Mouse (Mus musculus): ENCODE measurements around the gene Trnp1.

Gene Trnp1

DNA sequence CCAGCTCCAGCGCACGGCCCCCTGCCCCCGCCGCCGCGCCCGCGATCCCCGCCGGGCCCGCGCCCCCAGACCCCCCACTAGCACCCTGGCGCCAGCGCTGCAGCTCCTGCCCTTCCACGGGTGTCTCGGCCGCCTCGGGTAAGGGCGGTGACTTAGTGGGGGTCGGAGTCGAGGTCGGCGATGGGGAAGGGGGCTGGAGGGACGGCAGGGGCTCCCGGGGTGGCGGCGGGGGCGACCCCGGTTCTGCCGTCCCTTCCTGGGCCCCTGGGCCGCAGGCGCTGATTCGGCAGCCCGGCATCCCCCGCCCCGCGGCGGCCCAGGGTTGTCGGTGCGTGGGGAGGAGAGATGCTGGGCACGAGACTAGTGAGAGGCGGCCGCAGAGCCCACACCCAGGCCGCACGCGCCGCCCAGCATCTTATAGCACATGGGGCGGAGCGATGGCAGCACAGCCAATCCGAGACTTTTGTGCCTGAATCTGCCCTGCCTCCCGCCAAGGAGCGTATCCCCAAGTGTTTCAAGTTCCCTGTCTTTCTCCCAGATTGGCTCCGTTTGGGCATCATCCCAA lies at the start of gene Trnp1:
Trnp1 (minus strand) TSS at position 391 of the 565 bp plus-strand sequence.
- CTCF ChIA-PET, result interaction anchor here (0.7 to 1.4 kb wide), 2 partner anchors 17 to 90 kb away, joined by 3 to 18 read pairs; no protein-coding TSS in a partner anchor

DNA sequence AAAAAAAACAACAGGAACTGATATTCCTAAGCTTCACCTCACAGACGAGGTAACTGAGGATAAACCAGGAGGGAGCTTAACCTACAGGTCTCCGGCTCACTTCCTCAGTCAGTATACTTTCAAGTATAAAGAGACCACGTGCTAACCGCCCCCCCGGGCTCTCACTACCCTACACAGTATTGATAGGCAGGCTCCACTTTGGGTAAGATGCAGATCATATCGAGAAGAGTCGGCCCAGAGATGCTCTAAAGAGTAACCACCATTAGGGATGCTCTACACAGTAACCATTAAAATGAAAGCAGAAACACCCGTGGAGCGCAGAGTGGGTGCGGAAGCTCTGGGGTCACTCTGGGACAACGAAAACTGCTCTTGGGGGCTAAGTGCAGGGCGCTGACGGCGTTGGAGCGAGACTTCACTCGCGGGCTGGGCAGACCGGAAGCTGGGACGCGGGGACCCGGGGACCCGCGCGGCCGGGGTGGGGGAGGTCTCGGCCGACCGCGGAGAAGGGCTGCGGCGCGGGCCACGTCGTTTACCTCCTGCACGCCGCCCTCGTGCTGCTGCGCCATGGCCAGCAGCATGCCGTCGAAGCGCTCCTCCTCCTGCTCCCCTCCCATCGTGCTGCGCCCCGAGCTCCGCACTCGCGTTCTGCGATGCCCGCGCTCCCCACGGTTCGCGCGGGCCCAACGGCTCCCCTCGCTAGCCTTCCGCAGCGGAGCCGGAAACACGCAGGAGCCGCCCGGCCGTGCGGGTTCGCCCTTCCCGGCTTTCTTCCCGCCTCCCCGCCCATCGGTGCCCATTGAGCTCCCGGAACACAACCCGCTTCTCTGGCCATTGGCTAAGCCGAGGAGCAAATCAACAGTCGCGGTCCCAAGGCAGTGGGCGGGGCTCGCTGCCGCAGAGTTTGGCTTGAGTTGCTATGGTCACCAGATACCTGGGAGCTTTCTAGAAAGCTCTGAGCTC lies 47.2 kb upstream of the Trnp1 start, which contains the start of gene Nudc:
Nudc (minus strand) TSS at position 725 of the 960 bp plus-strand sequence.
- CTCF ChIA-PET, result interaction anchor here (0.7 kb wide), 1 partner anchor 8 kb away, joined by 3 read pairs; no protein-coding TSS in a partner anchor

DNA sequence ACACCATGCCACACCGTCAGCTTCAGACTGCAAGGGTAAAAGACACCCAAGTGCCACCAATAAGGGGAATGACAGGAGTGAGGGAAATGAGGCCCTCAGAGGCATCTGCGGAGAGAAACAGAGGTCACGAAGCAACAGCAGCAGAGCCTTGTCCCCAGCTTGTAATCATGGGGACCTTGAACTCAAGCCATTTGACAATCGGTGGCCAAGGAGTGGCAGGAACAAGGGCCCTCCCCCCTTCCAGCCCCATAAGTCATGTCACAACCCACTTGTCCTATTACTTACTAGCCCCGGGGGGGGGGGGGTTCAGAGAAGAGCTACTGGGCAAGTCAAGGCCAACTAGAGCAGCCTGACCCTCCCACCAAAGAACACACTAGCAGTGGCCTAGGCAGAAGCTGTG lies 38.3 kb upstream of the Trnp1 start:
- CTCF ChIA-PET, result interaction anchor here (0.6 kb wide), 1 partner anchor 514 kb away, joined by 5 read pairs; no protein-coding TSS in a partner anchor

DNA sequence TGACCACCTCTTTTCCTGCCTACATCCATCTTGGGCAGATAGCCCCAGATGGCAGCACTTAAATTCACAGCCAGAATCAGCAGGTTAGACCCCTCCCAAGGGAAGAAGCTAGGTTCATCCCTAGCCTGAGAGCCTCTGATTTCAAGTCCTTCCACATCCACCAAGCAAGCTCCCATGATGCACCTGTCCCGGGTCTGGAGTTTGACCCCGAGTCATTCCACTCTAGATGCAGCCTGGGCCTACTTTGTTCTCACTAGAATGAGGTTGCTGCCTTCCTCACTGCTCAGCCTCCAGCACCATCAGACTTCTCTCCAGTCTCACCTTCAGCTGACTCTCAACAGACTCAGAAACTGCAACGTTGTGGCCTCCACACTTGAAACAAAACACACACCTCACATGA lies 37.7 kb upstream of the Trnp1 start:
- CTCF ChIA-PET, result interaction anchor here (0.6 kb wide), 1 partner anchor 513 kb away, joined by 5 read pairs; no protein-coding TSS in a partner anchor

DNA sequence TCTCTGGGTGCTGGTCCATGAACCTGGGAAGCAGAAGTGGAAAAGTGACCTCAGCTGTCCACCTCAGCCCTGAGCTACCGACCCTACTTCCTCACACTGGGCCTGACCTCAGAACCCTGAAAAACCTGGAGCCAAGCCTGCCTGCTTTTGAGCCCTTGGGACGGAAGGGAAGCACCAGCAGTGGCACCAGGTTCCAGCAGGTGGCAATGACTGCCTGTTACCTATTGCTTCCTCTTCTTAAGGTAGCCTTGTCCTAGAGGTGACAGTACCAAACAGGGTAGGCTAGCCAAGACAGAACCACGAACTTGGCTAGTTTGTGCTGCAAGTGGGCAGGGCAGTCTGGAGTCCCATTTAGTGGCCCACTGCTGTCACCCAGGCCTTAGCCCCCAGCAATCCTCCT lies 34.4 kb upstream of the Trnp1 start:
- CTCF ChIA-PET, result no interaction called here

DNA sequence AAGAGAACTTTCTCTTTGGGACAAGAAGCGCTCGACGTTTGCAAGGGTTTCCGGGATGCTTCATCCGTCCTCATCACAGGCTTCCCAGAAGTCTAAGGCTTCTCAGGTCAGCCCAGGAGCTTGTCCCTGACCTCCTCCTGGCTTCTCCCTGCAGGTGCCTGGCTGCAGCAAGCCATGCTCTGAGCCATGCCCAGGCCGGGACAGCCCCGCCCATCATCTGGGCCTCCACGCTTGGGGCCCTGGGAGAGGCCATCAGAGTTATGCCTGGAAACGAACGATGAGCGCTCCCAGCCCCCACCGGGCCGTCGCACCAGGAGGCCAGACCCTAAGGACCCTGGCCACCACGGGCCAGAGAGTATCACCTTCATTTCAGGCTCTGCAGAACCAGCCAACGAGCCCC lies 29.4 kb upstream of the Trnp1 start:
- CTCF ChIA-PET, result no interaction called here

DNA sequence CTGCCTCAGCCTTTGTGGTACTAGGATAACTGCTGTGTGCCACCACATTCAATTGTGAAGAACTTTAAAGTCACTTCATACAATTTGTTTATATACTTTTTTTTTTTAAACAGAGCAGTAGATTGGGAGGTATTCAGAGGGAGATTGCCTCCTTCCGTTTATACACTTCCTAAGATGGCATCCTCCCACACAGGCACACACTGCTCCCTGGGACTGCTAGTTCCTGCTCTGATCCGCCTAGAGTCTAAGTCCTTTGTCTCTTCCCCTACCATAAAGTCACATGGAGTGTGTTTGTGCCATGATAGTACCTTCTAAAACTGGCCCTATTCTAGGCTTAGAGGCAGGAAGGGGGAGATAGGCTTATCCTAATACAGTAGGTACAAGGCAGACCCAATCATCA lies 23.2 kb upstream of the Trnp1 start:
- CTCF ChIA-PET, result no interaction called here

DNA sequence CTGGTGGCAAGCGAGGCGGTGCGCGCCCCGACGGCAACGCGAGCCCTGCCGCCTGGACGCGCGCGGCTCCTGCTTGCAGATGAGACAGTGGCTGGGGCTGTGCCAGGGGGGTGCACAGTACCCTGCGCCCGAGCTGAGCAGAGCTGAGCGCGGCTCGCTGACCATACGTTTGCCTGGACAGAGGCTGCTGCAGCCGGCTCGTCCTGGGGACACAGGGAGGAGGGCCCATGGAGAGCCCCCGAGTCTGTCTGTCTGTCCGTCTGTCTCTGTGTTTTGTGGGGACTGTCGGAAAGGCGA lies 21.0 kb upstream of the Trnp1 start:
- CTCF ChIA-PET, result no interaction called here

DNA sequence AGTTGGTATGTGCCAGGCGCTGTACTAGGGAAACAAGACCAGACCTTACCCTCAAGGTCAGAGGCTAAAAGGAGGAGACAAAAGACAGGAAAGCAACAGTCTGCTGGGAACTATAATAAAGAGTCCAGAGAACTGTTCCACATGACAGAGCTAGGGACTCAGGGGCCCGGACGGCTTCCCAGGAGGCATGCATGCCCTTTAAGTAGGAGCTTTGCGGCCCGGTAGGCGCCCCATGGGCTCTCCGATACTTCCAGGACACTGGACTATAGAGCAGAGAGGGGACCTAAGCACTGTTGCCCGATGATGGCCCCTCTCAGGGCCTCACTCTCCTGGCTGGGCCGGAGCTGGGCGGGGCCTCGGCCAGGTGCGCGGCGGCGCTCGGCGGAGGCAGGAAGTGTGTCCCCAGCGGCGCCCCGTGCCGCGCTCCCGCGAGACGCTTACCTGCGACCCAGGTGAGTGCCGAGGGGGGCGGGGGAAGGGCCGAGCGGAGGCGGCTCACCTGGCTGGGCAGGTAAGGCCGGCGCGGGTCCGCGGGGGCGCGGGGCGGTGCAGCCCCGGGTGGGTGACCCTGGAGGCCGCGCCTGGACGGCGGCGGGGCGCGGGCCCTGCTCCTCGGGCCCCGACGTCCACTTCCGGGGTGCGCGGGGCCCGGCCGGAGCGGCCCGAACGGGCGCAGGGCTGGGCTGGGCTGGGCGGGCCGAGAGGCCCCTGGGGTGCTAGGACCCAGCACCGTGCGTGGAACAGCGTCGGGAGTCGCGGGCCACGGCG lies 20.4 kb upstream of the Trnp1 start, which contains the start of gene Kdf1:
Kdf1 (plus strand) TSS at position 363 of the 768 bp plus-strand sequence.
- CTCF ChIA-PET, result interaction anchor here (0.8 kb wide), 1 partner anchor 16 kb away, joined by 4 read pairs; no protein-coding TSS in a partner anchor

DNA sequence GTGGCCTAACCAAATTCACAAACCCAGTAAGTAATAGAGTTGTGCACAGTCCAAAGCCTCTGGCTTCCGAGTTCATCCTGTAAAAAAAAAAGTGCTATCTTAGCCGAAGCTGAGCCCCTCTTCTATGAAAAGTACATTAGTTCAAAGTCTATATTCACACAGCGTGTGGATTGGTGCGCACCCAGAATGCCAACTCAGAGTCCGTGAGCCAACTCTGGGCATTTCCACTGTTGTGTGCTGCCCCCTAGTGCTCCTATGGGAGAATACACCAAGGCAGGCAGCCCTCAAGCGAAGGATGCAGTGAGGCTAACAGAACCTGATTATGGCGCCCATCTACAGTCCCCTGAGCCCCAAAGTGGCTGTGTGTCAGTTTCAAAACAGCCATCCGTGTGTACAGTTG lies 14.6 kb upstream of the Trnp1 start:
- CTCF ChIA-PET, result interaction anchor here (0.5 to 0.9 kb wide), 3 partner anchors 10 to 78 kb away, joined by 3 to 4 read pairs (median 3); no protein-coding TSS in a partner anchor

DNA sequence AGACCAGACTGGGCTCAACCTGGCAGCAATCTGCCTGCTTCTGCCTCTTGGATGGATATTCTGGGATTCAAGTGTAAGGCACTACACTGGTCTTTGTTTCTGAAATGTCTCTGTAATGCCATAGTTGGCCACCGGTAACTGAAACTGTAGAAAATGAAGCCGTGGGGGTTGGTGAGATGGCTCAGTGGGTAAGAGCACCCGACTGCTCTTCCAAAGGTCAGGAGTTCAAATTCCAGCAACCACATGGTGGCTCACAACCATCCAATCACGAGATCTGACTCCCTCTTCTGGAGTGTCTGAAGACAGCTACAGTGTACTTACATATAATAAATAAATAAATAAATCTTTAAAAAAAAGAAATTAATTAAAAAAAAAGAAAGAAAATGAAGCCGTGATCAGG lies 14.2 kb upstream of the Trnp1 start:
- CTCF ChIA-PET, result interaction anchor here (0.7 kb wide), 1 partner anchor 78 kb away, joined by 3 read pairs; no protein-coding TSS in a partner anchor

DNA sequence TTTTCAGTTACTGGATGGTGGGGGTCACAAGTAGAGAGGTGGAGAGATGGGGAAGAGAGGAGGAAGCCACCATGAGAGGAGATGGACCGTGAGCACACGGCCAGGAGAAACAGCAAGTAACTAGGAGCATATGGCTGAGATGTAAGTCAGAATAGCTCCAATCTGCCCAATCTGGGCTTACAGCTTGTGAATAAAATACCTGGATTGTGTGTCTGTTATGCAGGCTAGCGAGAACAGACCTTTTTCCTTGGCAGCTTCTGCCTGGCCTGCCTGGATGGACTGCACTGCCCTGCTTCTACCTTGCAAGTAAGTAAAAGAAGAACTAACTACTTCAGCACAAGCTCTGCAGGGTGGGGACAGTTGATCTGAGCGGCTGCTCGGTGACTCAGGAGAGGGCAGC lies 12.7 kb upstream of the Trnp1 start:
- CTCF ChIA-PET, result no interaction called here

DNA sequence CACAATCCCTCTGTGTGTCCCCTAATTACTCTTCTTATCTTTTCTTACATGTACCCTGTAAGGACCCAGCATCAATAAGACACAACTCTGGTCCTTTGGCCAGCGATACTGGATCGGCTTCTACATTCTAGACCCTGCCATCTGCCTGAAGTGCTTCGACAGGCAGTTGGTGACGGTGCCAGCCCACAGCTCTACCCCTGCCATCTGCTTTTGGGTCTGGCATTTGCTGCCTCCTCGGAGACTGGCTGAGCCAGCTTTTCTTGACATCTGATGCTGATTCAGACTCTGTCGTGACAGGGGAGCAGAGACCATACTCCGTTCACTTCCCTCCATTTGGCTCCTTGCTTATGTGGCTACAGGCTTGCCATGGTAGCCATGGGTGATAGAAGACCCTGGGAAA lies 10.6 kb upstream of the Trnp1 start:
- CTCF ChIA-PET, result no interaction called here

DNA sequence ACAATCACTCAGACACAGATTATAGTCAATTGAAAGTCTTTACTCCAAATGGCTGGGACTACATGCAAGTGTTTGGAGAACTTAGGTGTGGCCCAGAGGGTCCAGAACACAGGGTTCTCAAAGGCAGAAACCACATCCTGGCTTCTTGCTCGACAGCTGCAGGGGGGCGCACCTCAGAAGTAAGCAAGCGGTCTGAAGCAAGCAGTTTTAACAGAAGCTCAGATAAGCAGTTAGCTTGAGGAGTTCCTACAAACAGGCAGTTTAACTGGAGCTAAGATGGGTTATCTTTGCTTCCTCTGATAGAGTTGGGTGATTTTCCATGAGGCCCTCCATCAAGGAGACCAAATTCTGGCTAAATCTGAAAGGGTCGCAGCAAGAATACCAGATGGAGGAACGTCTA lies 8.2 kb upstream of the Trnp1 start:
- CTCF ChIA-PET, result no interaction called here

DNA sequence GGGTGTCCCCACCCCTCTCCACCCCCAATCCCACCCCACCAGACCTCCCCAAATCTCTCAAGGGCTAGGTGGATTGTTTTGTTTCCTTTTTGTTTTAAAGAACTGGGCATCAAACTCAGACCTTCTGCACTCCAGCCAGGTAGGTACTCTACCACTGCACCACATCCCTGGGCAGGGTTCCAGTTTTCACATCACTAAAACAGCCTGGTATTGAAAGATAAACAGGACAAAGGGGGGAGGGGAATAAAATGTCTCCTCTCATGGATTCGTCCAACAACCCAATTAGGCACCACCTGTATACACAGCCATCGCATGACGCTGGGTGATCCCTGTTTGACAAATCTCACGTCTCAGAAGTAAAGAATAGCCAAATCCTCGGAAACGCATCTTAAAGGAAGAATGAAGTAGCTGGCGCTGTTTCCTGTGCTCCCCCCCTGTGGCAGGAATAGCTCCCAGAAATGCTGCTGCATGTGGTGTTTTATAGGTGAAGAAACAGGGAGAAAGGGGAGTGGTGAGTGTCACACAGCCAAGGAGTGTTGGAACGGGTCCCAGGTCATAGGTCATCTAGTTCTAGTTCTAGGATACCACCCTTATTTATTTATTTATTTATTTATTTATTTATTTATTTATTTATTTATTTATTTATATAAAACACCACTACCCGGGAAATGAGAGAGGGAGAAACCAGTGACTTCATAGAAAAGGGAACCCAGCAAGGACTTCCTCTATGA lies 6.6 kb upstream of the Trnp1 start:
- CTCF ChIA-PET, result no interaction called here

DNA sequence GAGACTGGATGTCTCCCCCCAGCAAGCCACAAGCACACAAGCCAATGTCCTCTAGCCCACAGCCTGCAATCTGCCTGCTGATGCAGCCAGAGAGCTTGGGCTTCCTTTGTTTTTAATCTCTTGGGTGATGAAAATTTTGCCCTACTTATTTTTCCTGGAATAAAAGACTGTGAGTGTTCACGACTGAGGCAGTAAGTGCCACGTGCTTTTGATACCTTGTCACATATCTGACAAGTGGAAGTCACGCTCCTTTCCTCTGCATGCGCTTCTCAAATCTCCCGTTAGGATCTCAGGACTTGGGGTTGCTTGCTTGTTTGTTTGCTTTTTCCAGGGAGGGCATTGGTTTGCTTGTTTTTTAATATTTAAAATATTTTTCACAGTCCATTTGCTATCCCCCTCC lies 6.0 kb upstream of the Trnp1 start:
- CTCF ChIA-PET, result no interaction called here

DNA sequence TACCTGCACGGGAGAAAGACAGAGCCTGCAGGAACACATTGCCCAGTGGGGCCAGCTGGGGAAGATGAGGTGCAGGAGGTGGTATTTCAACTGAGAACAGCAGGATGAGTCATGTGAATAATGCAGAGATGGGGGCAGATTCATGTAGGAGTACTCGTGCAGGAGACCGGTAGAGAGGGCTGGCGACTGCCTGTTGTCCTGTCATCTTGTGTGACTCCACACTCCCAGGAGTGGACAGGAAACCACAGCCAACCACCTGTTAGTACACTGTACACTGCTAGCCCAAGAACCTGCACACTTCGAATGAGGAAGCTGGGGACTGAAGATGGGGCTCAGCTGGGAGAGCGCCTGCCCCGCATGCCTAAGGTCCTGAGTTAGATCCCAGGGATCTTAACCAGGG lies 3.2 kb upstream of the Trnp1 start:
- CTCF ChIA-PET, result no interaction called here

DNA sequence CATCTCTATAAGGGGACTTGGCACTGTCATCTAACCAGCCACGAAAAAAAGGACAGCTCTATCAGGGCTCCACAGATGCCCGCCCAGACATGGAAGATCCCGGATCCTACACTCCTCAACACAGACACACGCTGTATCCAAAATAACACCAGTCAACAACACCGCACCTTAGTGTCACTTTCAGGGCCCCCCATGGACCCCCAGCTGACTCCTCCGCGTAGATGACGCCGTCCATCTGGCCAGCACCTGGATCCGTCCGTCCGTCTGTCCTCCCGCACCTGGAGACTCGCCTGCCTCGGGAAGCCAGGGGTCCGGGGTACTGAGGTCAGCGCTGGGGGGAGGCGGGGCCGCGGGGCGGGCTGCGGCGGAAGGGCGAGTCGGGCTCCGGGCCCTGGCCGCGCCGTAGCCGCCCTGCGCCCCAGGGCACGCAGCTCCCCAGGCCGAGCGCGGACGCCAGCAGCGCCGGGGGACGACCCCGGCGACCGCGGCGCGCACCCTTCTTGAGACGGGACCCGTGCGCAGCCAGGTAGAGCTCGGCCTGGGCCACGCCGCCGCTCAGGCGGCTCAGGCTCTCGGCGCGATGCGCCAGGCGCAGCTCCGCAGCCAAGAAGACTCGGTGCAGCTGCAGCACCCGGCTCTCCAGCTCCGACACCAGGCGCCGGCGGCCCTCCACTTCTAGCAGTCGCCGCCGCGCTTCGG lies 740 bp downstream of the Trnp1 start:
- CTCF ChIA-PET, result interaction anchor here (0.7 kb wide), 1 partner anchor 90 kb away, joined by 3 read pairs; no protein-coding TSS in a partner anchor

DNA sequence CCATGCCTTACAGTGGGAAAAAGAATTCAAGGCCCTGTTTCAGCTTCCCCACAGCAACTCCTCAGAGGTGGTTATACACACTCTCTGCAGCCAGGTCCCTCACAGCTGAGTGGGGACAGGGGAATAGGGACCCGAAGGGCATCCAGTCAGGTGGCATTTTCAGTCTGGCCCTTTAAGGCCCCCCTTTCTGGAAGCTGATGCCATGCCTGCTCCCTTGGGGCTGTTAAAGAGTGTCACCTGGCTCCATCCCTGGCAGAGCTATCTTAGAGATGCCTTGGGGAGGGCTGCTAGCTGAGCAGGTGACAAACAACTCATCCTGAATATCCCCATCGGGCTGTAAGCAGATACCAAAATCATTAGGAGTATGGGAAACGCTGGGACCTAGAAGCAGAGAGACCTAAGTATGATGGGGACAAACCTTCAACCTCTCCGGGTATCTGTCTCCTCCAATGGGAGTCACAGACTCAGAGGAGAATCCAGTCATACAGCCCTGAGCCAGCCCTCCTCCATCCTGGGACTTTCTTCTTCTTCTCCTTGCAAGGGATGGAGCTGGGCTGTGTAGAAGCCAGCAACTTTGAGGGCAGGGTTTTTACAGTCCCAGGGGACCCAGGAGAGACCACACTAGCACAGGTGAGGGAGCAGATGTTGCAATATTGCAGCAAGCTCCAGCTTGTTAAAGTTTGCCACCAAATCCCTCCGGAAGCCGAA lies 1.5 kb downstream of the Trnp1 start:
- CTCF ChIA-PET, result no interaction called here

DNA sequence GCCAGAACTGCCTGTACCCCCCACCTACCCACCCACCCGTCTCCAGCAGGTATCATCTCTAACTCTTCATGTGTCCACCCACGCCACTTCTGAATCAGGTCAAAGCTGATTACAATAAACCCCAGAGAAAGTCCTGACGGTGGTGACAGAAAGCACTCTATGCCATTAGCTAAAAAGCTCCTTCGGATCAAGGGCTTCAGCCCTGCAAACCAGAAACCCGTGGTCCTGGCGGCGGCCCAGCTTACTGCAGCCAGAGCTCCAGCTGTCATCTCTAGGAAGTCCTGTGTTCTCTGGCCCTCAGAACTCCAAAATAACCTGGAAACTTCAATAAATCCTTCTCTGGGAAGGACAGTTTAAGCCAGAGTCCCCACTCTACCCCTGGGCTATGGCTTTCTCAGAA lies 2.6 kb downstream of the Trnp1 start:
- CTCF ChIA-PET, result interaction anchor here (1.1 kb wide), 1 partner anchor 18 kb away, joined by 3 read pairs; no protein-coding TSS in a partner anchor
